Mouse (Mus musculus) embryonic facial prominence, embryonic 14.5 days (tissue): ENCODE measurements at regions not wholly inside any gene's neighbourhood (a gene's known extent, or its start where the extent isn't known, plus 50 kb on each side); places are given as distances from the start of the nearest gene placed in this dataset.

Experiments
- ATAC-seq: fragments of 200-750 bp; cut with Nextera tagmentation; 2 replicates; pipeline ENCODE4 v1.8.0; 2017; ENCODE audit warnings: low read depth, moderate number of reproducible peaks, moderate TSS enrichment
- DNase-seq: peaks from one replicate; pipeline ENCODE4 v3.0.0-alpha.2; 2015; ENCODE audit warnings: low spot score
- H3K27ac ChIP-seq: fragments of 300-500 bp; sonication (generic); replicated peaks from 2 replicates; pipeline ENCODE4 v1.5.1; 2014; ENCODE audit warnings: low read depth, mild to moderate bottlenecking, low read length, moderate library complexity
- H3K27me3 ChIP-seq: fragments of 300-500 bp; sonication (generic); replicated peaks from 2 replicates; pipeline ENCODE4 v1.6.1; 2014; ENCODE audit warnings: low read length; ENCODE audit not compliant: control insufficient read depth, insufficient read depth
- H3K36me3 ChIP-seq: fragments of 300-500 bp; sonication (generic); 2 replicates; pipeline ENCODE4 v1.6.1; 2014; ENCODE audit warnings: low read length, mixed read lengths; ENCODE audit not compliant: control insufficient read depth, insufficient read depth
- H3K4me1 ChIP-seq: fragments of 300-500 bp; sonication (generic); 2 replicates; pipeline ENCODE4 v1.6.1; 2014; ENCODE audit warnings: antibody characterized with exemption, low read length; ENCODE audit not compliant: control insufficient read depth, insufficient read depth
- H3K4me2 ChIP-seq: fragments of 300-500 bp; sonication (generic); 2 replicates; pipeline ENCODE4 v1.6.1; 2014; ENCODE audit warnings: low read depth, mild to moderate bottlenecking, low read length, moderate library complexity, mixed read lengths
- H3K4me3 ChIP-seq: fragments of 300-500 bp; sonication (generic); 2 replicates; pipeline ENCODE4 v1.5.1; 2014; ENCODE audit warnings: low read depth, mild to moderate bottlenecking, low read length
- H3K9ac ChIP-seq: fragments of 300-500 bp; sonication (generic); 2 replicates; pipeline ENCODE4 v1.6.1; 2014; ENCODE audit warnings: low read depth, mild to moderate bottlenecking, low read length, moderate library complexity, mixed read lengths
- H3K9me3 ChIP-seq: fragments of 300-500 bp; sonication (generic); 2 replicates; pipeline ENCODE4 v1.6.1; 2016; ENCODE audit warnings: low read length; ENCODE audit not compliant: control insufficient read depth
- WGBS: fragments of 180-500 bp; shearing (Covaris S2); extraction: QIAGEN DNeasy Blood & Tissue Kit; methylation state at CpG from one replicate; pipeline ENCODE4 v1.1.7; 2014; 5-methylcytosine and 5-hydroxymethylcytosine counted together

DNA sequence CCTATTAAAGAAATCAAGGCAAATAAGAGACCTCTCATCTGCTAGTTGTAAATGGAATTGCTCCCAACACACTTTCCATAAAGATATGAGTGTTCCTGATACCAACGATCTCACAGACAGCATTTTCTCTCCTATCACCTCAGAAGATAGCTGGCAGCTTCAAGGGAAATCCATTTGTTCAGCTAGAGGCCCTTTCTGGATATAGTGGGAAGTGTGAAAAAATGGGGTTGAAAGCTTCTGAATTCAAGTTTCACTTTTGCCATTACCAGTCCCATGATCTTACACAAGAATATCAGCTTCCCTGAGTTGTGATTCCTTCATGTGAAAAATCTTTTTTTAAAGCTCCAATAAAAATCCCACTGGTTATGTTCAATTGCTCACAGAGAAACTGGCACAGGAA is 369.1 kb upstream of the Zfp703 start:
- Histone ChIP-seq H3K27ac (no peak overlapping the region), H3K4me1 (no peaks in the 10 kb centered on the region), H3K27me3 (no peaks in the 10 kb centered on the region), H3K9ac (no peak overlapping the region), H3K4me3 (no peak overlapping the region), H3K4me2 (no peak overlapping the region), H3K36me3 (no peaks in the 10 kb centered on the region), H3K9me3 (peaks cover 13% of the 10 kb centered on the region)
- WGBS: 87% methylated on average over 1 of the region's 1 CpGs
- DNase-seq (no peak), ATAC-seq (no peak)

DNA sequence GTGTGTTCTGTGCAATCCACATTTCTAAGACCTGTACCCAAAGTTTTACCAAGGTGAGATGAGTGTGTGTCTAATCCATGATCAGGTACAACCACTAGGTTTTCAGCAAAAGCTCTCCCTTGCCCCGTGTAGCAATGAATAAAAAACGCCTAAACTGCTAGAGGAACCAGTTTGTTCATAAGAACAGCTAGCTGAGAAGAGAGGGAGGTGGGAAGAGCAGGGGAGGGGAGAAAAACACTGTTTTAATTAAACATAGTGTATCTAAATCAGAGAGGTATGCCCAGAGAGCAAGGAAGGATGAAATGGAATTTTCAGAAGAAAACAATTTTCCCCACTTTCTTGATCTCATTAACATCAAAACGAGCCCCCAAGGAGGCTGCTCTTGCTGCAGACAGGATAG is 368.5 kb upstream of the Zfp703 start:
- Histone ChIP-seq H3K4me2 (no peak overlapping the region), H3K4me3 (no peak overlapping the region), H3K27ac (no peak overlapping the region), H3K36me3 (no peaks in the 10 kb centered on the region), H3K27me3 (no peaks in the 10 kb centered on the region), H3K9ac (no peak overlapping the region), H3K9me3 (peaks cover 13% of the 10 kb centered on the region), H3K4me1 (no peaks in the 10 kb centered on the region)
- ATAC-seq (no peak), DNase-seq (no peak)
- 45% methylated on average over 3 of the region's 3 CpGs for WGBS

DNA sequence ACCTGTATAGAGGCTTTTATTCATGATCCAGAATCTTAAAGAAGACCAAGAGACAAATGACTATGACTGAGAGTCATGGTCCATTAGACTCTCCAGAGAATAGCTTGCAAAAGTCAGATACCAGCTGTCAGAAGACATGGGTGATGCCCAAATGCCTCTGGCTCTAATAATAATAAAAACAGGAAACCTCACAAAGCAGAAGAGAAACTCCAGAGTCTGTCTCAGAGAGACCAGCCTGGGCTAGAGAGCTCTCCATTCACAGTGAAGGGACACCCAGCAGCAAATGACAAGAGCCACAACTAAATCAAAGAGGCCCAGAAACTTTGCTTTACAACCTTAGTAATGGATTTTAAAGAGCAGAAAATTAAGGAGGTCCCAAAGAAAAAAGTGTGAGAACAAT is 365.0 kb upstream of the Zfp703 start:
- H3K27ac ChIP-seq: no peak overlapping the region
- ATAC-seq (no peak), DNase-seq (no peak)
- H3K9me3 ChIP-seq: 0 out of 2 replicates have a peak, but pooled peaks cover 12% of the 10 kb centered on the region
- no peak overlapping the region for H3K9ac ChIP-seq
- no peak overlapping the region for H3K4me2 ChIP-seq
- H3K27me3 ChIP-seq: no peaks in the 10 kb centered on the region
- H3K36me3 ChIP-seq: no peaks in the 10 kb centered on the region
- no peaks in the 10 kb centered on the region for H3K4me1 ChIP-seq
- H3K4me3 ChIP-seq: no peak overlapping the region

DNA sequence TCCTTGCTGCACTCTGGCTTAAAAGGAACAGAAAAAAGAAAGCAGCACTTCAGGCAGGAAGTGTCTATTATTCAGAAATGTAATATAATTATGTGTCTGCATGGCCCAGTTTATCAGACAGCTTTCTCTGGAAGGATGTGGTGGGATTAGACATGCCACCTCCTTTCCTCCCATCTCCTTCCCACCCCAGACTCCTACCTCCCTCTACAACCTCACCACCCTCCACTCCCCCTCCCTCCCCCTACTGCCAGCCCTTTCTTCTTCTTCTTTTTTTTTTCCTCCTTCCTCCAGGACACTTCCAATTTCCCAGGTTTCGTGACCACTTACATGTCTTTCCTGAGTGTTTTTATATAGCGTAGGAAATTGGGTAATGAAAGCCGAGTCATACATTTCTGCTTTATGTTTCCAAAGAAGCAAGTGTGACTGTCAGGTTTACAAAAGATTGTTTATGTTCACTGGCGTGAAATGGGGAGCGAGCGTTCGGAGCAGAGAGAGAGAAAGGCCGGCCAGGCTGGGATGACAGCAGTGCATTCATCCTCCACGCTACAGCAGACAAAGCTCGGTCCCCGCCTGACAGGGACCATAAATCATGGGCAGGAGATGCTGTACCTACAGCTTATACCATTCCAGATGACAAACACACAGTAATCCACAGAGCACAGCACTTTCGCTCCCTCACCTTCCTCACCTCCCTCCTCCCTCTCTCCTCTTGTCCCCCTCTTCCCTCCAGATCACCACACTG is 354.6 kb upstream of the Zfp703 start:
- H3K4me1 ChIP-seq: peaks cover 7% of the 10 kb centered on the region
- no peaks in the 10 kb centered on the region for H3K36me3 ChIP-seq
- no peak overlapping the region for H3K4me3 ChIP-seq
- H3K27ac ChIP-seq: no peak overlapping the region
- DNase-seq (no peak), ATAC-seq (no peak)
- H3K9ac ChIP-seq: no peak overlapping the region
- no peaks in the 10 kb centered on the region for H3K27me3 ChIP-seq
- 23% methylated on average over 12 of the region's 12 CpGs for WGBS
- peak overlapping the region; percentile 21 for H3K4me2 ChIP-seq
- no peaks in the 10 kb centered on the region for H3K9me3 ChIP-seq

DNA sequence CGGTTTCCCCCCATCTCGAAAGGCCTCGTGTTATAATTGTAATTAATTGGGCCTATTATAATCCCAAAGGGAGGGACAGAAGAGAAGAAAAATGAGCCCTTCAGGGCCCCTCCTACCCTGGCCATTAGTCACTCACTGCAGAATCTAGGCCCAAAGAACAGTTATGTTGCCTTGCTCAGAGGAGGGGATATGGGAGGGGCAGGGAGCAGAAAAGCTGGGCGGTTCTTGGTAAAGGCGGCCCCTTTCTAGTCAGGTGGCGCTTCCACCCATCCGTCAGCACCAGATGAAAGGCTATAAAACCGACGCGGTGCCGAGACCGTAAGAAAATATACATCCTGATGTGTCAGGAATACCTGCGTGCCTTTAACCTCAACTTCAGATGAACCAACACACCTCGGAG is 350.9 kb upstream of the Zfp703 start:
- peaks cover 7% of the 10 kb centered on the region for H3K4me1 ChIP-seq
- no peak overlapping the region for H3K4me3 ChIP-seq
- H3K27ac ChIP-seq: peak overlapping the region; percentile 40; the same call in 1 of the 2 replicates
- DNase-seq (no peak), ATAC-seq (no peak)
- WGBS: 72% methylated on average over 14 of the region's 14 CpGs
- H3K27me3 ChIP-seq: no peaks in the 10 kb centered on the region
- H3K4me2 ChIP-seq: no peak overlapping the region
- no peaks in the 10 kb centered on the region for H3K9me3 ChIP-seq
- H3K36me3 ChIP-seq: no peaks in the 10 kb centered on the region
- H3K9ac ChIP-seq: no peak overlapping the region

DNA sequence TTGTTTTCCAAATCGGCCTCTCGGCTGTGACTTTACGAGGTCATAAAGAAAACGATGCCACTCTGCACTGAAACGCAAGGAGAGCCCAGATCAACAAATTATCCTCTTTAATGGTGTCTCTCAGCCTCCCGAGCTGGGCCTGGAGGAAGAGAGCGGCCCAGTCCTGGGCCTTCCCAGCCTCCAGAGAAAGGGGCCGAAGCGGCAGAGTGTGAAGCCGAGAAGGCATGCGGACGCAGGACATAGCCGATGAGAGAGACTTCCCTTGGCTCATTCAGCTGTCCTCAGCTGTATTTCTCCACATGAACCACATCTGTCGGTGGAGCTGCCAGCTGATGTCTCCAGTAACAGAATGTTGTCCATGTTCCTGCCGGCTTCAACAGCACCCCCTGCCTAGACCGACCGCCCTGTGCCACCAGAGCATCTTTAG is 350.5 kb upstream of the Zfp703 start:
- H3K4me3 ChIP-seq: no peak overlapping the region
- H3K27ac ChIP-seq: peak overlapping the region; percentile 40; the same call in 1 of the 2 replicates
- no peak overlapping the region for H3K9ac ChIP-seq
- H3K9me3 ChIP-seq: no peaks in the 10 kb centered on the region
- H3K4me1 ChIP-seq: peaks cover 7% of the 10 kb centered on the region
- ATAC-seq (peak; percentile 56), DNase-seq (peak; percentile 68)
- 46% methylated on average over 17 of the region's 17 CpGs for WGBS
- no peaks in the 10 kb centered on the region for H3K27me3 ChIP-seq
- no peaks in the 10 kb centered on the region for H3K36me3 ChIP-seq
- H3K4me2 ChIP-seq: no peak overlapping the region

DNA sequence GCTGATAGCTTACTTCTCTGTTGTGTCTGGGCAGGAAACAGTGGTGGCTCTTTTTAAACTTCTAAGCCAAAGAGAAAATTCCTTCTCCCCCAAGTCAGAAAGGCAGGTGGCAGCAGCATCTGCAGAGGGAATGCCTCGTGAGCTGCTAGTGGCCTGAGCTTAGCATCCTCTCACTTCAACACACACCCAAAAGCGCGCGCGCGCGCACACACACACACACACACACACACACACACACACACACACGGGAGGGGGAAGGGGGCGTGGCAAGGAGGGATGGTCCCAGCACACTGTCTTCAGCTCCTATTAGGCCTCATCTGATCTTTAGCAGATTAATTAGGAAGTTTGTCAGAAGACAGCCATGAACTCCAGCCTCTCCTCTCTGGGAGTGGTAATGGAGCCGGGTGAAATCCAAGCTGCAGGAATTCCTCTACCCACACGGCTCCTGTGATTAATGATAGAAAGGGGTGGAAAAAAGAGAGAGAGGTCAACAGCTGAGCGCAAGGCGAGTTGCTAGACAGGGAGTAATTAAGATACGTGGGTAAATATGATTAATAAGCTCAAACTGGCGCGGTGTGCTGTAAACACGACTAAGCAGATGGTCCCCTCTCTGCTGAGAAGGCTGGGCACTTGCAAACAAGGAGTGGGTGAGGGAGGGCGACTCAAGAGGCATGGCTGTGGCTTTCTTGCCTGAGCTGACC is 349.8 kb upstream of the Zfp703 start:
- peak; percentile 53 for ATAC-seq
- Histone ChIP-seq H3K36me3 (no peaks in the 10 kb centered on the region), H3K9me3 (no peaks in the 10 kb centered on the region), H3K27ac (peak overlapping the region; percentile 40; the same call in 1 of the 2 replicates), H3K9ac (no peak overlapping the region), H3K4me2 (no peak overlapping the region), H3K27me3 (no peaks in the 10 kb centered on the region), H3K4me3 (no peak overlapping the region), H3K4me1 (peaks cover 6% of the 10 kb centered on the region)
- 48% methylated on average over 18 of the region's 18 CpGs for WGBS
- DNase-seq: peak; percentile 57

DNA sequence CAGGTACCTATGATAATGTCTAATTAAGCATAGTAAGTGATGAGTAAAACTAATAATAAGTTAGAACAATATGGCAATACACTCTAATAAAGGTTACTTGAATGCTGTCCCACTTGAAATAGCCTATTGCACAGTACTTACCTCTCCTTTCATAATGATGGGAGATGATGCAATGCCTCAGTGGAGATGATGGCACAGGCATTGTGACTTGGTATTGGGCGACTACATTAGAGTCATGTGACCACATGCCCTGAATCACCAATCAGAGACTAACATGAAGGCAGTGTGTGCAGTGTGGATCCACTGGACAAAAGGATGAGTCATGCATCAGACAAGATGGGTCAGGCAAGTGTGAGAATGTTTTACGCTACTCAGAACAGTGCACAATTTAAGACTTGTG is 346.6 kb upstream of the Zfp703 start:
- H3K27ac ChIP-seq: no peak overlapping the region
- no peak overlapping the region for H3K4me3 ChIP-seq
- H3K4me1 ChIP-seq: no peaks in the 10 kb centered on the region
- H3K9ac ChIP-seq: no peak overlapping the region
- no peaks in the 10 kb centered on the region for H3K27me3 ChIP-seq
- no peaks in the 10 kb centered on the region for H3K36me3 ChIP-seq
- no peak for DNase-seq
- no peaks in the 10 kb centered on the region for H3K9me3 ChIP-seq
- H3K4me2 ChIP-seq: no peak overlapping the region
- no peak for ATAC-seq
- WGBS: 91% methylated on average over 2 of the region's 2 CpGs

DNA sequence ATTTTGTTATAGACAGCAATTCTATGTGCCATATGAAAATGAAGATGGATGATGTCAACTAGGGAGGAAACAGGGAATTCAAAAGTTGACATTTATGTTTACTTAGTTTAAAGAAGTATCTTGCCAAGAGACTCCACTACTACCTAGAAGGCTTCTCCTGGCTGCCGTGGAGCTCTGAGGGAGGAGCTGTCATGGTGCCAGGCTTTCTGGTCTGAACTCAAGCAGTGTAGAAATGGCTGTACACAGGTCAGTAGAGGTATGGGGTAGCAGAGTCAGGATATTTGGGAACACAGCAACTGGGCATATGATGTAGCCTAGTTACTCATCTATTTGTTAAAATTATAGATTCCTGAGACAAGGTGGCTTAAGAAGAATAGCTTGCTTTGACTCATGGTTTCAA is 341.4 kb upstream of the Zfp703 start:
- no peaks in the 10 kb centered on the region for H3K27me3 ChIP-seq
- DNase-seq: no peak
- H3K4me1 ChIP-seq: no peaks in the 10 kb centered on the region
- no peak overlapping the region for H3K4me2 ChIP-seq
- H3K9ac ChIP-seq: no peak overlapping the region
- no peak overlapping the region for H3K4me3 ChIP-seq
- H3K36me3 ChIP-seq: no peaks in the 10 kb centered on the region
- H3K9me3 ChIP-seq: no peaks in the 10 kb centered on the region
- ATAC-seq: no peak
- no peak overlapping the region for H3K27ac ChIP-seq
- 54% methylated on average over 1 of the region's 1 CpGs for WGBS
